Mouse (Mus musculus): ENCODE measurements around the gene Gdf2. TPM values are rescaled to one million over a fixed set of nuclear protein-coding genes. Genes with fewer than 3 reads are reported as not detected.
A peak's percentile ranks its signal among the peaks of the same experiment; 100 is the strongest.

Gdf2 gene
- polyA plus RNA-seq, 1 experiment from 2014 or later: not detected

DNA sequence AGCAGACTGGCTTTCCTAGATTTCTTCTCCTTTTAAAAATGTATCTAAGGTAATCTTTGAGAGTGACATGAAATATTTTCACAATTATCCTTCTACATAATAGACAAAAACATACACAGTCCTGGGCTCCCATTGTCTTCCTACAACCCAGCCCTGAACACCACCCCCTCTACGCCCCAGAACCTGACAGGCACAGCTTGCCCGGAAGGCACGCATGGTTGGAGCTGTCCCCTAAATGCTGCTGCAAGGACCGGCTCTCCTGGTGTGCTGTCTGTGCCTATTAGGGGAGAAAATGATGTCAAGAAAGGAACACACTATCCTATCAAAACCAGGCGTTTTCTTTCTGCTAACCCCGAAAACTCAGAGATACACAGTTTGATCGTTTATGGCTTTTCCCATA is 36.9 kb downstream of the Gdf2 start:
- H3K9ac ChIP-seq (replicated peaks; ENCODE audit: low read depth, low read length): no peak overlapping the region
- H3K27me3 ChIP-seq (replicated peaks; ENCODE audit: control insufficient read depth, insufficient read depth, low read length): no peaks in the 10 kb centered on the region
- H3K4me3 ChIP-seq (replicated peaks; ENCODE audit: low read length): no peak overlapping the region
- no peak overlapping the region for H3K27ac ChIP-seq (ENCODE audit: low read length)
- no peak for ATAC-seq
- H3K9me3 ChIP-seq (ENCODE audit: control insufficient read depth, low read length): no peaks in the 10 kb centered on the region
- no peak overlapping the region for H3K4me2 ChIP-seq (ENCODE audit: low read length)
- 38% methylated on average over 7 of the region's 7 CpGs for WGBS
- H3K36me3 ChIP-seq (ENCODE audit: control insufficient read depth, insufficient read depth): no peaks in the 10 kb centered on the region
- peaks cover 8% of the 10 kb centered on the region for H3K4me1 ChIP-seq (replicated peaks; ENCODE audit: control insufficient read depth, insufficient read depth, low read length)

DNA sequence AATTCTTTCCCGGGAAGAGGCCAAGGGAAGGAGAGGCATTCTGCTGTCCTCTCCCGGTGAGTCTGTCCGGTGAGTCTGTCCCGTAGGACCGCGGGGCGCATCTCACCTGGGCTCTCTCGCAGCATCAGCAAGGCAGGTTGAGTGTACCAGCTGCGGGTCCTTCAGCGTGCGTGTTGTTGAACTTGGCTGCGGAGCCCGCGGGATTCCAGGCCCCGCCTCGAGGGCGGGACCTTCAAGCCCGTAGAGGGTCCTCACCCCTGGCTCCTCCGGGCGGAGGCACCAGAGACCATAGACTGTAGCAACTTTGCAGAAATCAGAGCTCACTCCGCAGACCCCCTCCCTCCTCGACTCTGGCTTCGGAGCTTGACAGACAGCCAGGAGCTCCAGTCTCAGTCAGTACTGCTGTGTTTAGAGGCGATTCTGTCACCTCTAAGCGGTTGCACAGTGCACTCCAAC is 37.8 kb downstream of the Gdf2 start, which contains the start of gene Zfp488:
Gene Zfp488 (minus strand): TSS at position 161 of the 456 bp plus-strand sequence.
- peak within 1 kb of the TSS; percentile 45 for H3K9ac ChIP-seq (replicated peaks; ENCODE audit: low read depth, low read length)
- peak; percentile 77 for ATAC-seq
- peak within 1 kb of the TSS; percentile 41 for H3K4me3 ChIP-seq (replicated peaks; ENCODE audit: low read length)
- no peak within 1 kb of the TSS for H3K27ac ChIP-seq (ENCODE audit: low read length)
- peak within 1 kb of the TSS; percentile 68 for H3K4me2 ChIP-seq (ENCODE audit: low read length)
- 4% methylated on average over 25 of the region's 25 CpGs for WGBS
- peaks cover 8% of the 10 kb centered on the region for H3K4me1 ChIP-seq (replicated peaks; ENCODE audit: control insufficient read depth, insufficient read depth, low read length)
- no peaks in the 10 kb centered on the region for H3K9me3 ChIP-seq (ENCODE audit: control insufficient read depth, low read length)
- no peaks in the 10 kb centered on the region for H3K27me3 ChIP-seq (replicated peaks; ENCODE audit: control insufficient read depth, insufficient read depth, low read length)
- no peaks in the 10 kb centered on the region for H3K36me3 ChIP-seq (ENCODE audit: control insufficient read depth, insufficient read depth)

DNA sequence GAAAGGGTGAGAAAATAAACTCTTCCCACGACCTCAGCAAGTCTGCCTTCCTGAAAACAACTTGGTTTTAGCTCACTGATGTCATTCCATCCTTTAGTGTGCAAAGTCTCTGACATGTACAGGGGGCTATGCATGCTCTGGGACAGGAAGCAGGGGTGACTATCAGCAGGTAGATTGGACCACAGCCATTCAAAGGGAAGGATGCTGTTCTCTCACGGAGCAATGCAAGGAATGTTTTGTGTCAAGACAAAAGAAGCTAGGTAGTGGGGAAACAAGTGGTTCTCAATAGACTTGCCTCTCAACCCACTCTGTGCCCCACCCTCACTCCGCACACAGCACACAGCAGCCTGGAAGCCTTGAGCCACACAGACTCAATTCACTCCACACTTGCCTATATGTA is 48.4 kb downstream of the Gdf2 start:
- H3K27ac ChIP-seq (ENCODE audit: low read length): no peak overlapping the region
- ATAC-seq: no peak
- H3K4me2 ChIP-seq (ENCODE audit: low read length): no peak overlapping the region
- H3K4me1 ChIP-seq (replicated peaks; ENCODE audit: control insufficient read depth, insufficient read depth, low read length): no peaks in the 10 kb centered on the region
- H3K9ac ChIP-seq (replicated peaks; ENCODE audit: low read depth, low read length): no peak overlapping the region
- no peaks in the 10 kb centered on the region for H3K36me3 ChIP-seq (ENCODE audit: control insufficient read depth, insufficient read depth)
- WGBS: 40% methylated on average over 3 of the region's 3 CpGs
- no peak overlapping the region for H3K4me3 ChIP-seq (replicated peaks; ENCODE audit: low read length)
- no peaks in the 10 kb centered on the region for H3K9me3 ChIP-seq (ENCODE audit: control insufficient read depth, low read length)
- no peaks in the 10 kb centered on the region for H3K27me3 ChIP-seq (replicated peaks; ENCODE audit: control insufficient read depth, insufficient read depth, low read length)

DNA sequence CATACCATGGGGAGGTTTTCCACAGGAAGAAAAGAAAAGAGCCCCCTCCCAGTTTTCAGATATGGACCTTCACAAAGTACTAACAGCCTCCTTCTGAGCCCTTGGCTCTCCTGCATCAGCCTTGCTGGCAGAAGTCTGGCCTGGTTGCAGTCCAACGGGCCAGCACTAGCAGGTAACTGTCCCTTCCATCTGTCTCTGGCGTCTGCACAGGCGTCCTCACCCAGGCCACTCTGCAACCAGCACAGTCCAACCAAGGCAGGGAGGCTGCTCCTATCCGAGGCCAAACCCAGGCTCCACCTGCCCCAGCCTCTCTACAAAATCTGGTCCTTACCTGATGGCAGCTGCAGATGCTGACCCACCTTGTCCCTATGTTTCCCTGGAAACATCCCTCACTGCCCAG is 51.1 kb downstream of the Gdf2 start:
- no peak overlapping the region for H3K9ac ChIP-seq (replicated peaks; ENCODE audit: low read depth, low read length)
- no peaks in the 10 kb centered on the region for H3K27me3 ChIP-seq (replicated peaks; ENCODE audit: control insufficient read depth, insufficient read depth, low read length)
- no peaks in the 10 kb centered on the region for H3K4me1 ChIP-seq (replicated peaks; ENCODE audit: control insufficient read depth, insufficient read depth, low read length)
- no peak for ATAC-seq
- H3K9me3 ChIP-seq (ENCODE audit: control insufficient read depth, low read length): no peaks in the 10 kb centered on the region
- no peak overlapping the region for H3K4me2 ChIP-seq (ENCODE audit: low read length)
- no peak overlapping the region for H3K27ac ChIP-seq (ENCODE audit: low read length)
- H3K4me3 ChIP-seq (replicated peaks; ENCODE audit: low read length): no peak overlapping the region
- WGBS: 87% methylated on average over 4 of the region's 4 CpGs
- H3K36me3 ChIP-seq (ENCODE audit: control insufficient read depth, insufficient read depth): no peaks in the 10 kb centered on the region

DNA sequence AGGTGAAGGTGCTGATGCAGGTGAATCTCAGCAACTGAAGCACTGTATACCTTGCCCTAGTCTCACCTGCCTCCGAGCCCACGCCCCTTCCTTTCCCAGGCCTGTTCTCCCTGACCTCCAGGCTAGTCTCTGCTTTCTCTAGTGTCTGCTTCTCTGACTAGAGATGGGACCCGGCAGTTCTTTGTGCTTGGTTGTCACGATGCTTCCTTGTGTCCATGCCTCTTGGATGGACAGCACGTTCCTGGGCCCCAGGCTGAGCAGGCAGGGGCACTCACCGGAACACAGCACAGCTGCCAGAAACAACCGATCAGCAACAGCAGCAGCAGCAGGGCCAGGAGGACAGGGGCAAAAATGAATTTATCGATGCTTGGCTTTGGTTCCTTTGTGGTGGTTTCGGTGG is 52.2 kb downstream of the Gdf2 start:
- ATAC-seq: no peak
- no peak overlapping the region for H3K27ac ChIP-seq (ENCODE audit: low read length)
- no peaks in the 10 kb centered on the region; the same call in 1 of the 2 replicates for H3K4me1 ChIP-seq (replicated peaks; ENCODE audit: control insufficient read depth, insufficient read depth, low read length)
- no peak overlapping the region for H3K4me3 ChIP-seq (replicated peaks; ENCODE audit: low read length)
- 90% methylated on average over 9 of the region's 9 CpGs for WGBS
- H3K9me3 ChIP-seq (ENCODE audit: control insufficient read depth, low read length): no peaks in the 10 kb centered on the region
- H3K4me2 ChIP-seq (ENCODE audit: low read length): no peak overlapping the region
- no peaks in the 10 kb centered on the region for H3K36me3 ChIP-seq (ENCODE audit: control insufficient read depth, insufficient read depth)
- no peaks in the 10 kb centered on the region for H3K27me3 ChIP-seq (replicated peaks; ENCODE audit: control insufficient read depth, insufficient read depth, low read length)
- no peak overlapping the region for H3K9ac ChIP-seq (replicated peaks; ENCODE audit: low read depth, low read length)

DNA sequence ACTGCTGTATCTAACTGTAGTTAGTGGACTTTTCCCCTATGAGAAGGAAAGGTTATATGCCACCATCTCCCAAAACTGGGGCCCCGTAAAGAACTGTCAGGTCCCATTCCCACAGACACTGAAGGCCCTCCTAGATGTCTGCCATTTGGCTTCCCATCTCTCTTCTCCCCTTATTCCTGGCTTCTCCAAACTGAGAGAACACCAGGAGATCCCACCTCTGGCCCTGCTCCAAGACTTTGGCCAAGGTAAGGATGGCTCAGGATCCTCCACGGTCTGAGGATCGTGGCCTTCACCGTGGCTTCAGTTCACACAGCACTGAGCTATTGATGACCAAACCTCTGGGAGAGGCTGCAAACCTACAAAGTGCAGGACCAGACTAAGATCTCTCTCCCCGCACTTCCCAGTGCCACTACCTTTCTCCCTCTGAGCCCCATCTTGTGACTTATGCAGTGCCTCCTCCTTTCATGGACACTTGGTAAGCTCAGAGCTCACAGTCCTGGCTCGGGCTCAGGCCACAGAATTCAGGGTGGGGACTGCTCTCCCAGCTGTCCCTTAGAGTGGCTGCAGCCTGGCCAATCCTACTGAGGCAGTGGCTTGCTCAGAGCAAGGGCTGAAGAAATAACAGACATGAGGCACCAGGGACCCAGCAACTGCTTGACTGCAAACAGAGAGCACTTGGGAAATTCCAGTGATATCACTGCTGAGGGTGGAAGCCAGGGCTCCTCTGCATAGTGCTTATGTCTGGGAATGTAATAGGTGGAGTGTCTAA is 52.9 kb downstream of the Gdf2 start:
- Histone ChIP-seq H3K4me3 (replicated peaks; ENCODE audit: low read length) (no peak overlapping the region), H3K4me2 (ENCODE audit: low read length) (no peak overlapping the region), H3K4me1 (replicated peaks; ENCODE audit: control insufficient read depth, insufficient read depth, low read length) (no peaks in the 10 kb centered on the region; the same call in 1 of the 2 replicates), H3K36me3 (ENCODE audit: control insufficient read depth, insufficient read depth) (no peaks in the 10 kb centered on the region), H3K27me3 (replicated peaks; ENCODE audit: control insufficient read depth, insufficient read depth, low read length) (no peaks in the 10 kb centered on the region), H3K27ac (ENCODE audit: low read length) (no peak overlapping the region), H3K9me3 (ENCODE audit: control insufficient read depth, low read length) (no peaks in the 10 kb centered on the region), H3K9ac (replicated peaks; ENCODE audit: low read depth, low read length) (no peak overlapping the region)
- no peak for ATAC-seq
- 91% methylated on average over 6 of the region's 6 CpGs for WGBS

Other genes with a start within 250 kb of the Gdf2 start
- 3.0 and 5.1 TPM in 2 replicates for gene Gdf10, start 17.5 kb upstream of the Gdf2 start, polyA plus RNA-seq (2015; fragmentation: Nextera tagmentation; extraction: Ambion mirVana)
- not detected in 2 replicates for gene Rbp3, start 13.0 kb downstream of the Gdf2 start, polyA plus RNA-seq (2015; fragmentation: Nextera tagmentation; extraction: Ambion mirVana)
- gene Zfp488, start 37.7 kb downstream of the Gdf2 start, polyA plus RNA-seq (2015; fragmentation: Nextera tagmentation; extraction: Ambion mirVana): 0.15 and 0.20 TPM in 2 replicates
- gene Gm30083, start 74.1 kb downstream of the Gdf2 start, polyA plus RNA-seq (2015; fragmentation: Nextera tagmentation; extraction: Ambion mirVana): not detected in 2 replicates
- not detected in 2 replicates for gene Gm5460, start 75.7 kb downstream of the Gdf2 start, polyA plus RNA-seq (2015; fragmentation: Nextera tagmentation; extraction: Ambion mirVana)
- gene Antxrl, start 111.7 kb downstream of the Gdf2 start, polyA plus RNA-seq (2015; fragmentation: Nextera tagmentation; extraction: Ambion mirVana): not detected in 2 replicates
- 0.37 TPM in 1 of 2 replicates, not detected in the other for gene Anxa8, start 144.9 kb downstream of the Gdf2 start, polyA plus RNA-seq (2015; fragmentation: Nextera tagmentation; extraction: Ambion mirVana)
- not detected in 2 replicates for gene A630023A22Rik, start 161.7 kb downstream of the Gdf2 start, polyA plus RNA-seq (2015; fragmentation: Nextera tagmentation; extraction: Ambion mirVana)
- 0.11 TPM in 2 replicates for gene Npy4r, start 211.4 kb downstream of the Gdf2 start, polyA plus RNA-seq (2015; fragmentation: Nextera tagmentation; extraction: Ambion mirVana)